Mouse (Mus musculus) MEL (cell line): ENCODE data around the gene Slc39a9.

Source experiments
- CHD2 ChIP-seq: IDR thresholded peaks from 2 replicates; pipeline ENCODE4 v1.6.1; 2011; ENCODE audit warnings: low read length, improper control_type of control experiment
- CTCF ChIP-seq, 3 experiments: IDR thresholded peaks in 2 of 3; conservative IDR thresholded peaks in 1 of 3; 2 replicates each; pipeline ENCODE4 v1.5.1; 2011 to 2012; ENCODE audit warnings: low read length in 3 of 3, low read depth in 2 of 3, mild to moderate bottlenecking in 2 of 3, improper control_type of control experiment in 1 of 3, inconsistent platforms in 1 of 3, mixed read lengths in 1 of 3, moderate library complexity in 1 of 3; ENCODE audit not compliant: control insufficient read depth in 1 of 3, insufficient read depth in 1 of 3, poor library complexity in 1 of 3, severe bottlenecking in 1 of 3
- EP300 ChIP-seq, 2 experiments: IDR thresholded peaks; 2 replicates each; pipeline ENCODE4 v1.6.1; 2011; ENCODE audit warnings: improper control_type of control experiment in 2 of 2, low read length in 2 of 2, low read depth in 1 of 2, mild to moderate bottlenecking in 1 of 2
- HCFC1 ChIP-seq: IDR thresholded peaks from 2 replicates; pipeline ENCODE4 v1.6.1; 2012; ENCODE audit warnings: low read depth, mild to moderate bottlenecking, inconsistent platforms, low read length, improper control_type of control experiment, moderate library complexity
- POLR2A ChIP-seq, 2 experiments: IDR thresholded peaks; 2 replicates each; pipeline ENCODE4 v1.6.1; 2011 to 2012; ENCODE audit warnings: low read length in 2 of 2, mild to moderate bottlenecking in 2 of 2, control low read depth in 1 of 2, improper control_type of control experiment in 1 of 2, low read depth in 1 of 2, moderate library complexity in 1 of 2; ENCODE audit not compliant: control insufficient read depth in 1 of 2, insufficient read depth in 1 of 2, poor library complexity in 1 of 2
- TAL1 ChIP-seq: IDR thresholded peaks from 2 replicates; pipeline ENCODE4 v1.6.1; 2012; ENCODE audit warnings: mild to moderate bottlenecking, inconsistent platforms, low read length, moderate library complexity, mixed read lengths

GRCm38 (mm10) chr12:80644506-80644868 is 804 bp downstream of the Slc39a9 start:
- TF ChIP-seq EP300 (IDR thresholded peaks at IDR 0.05; ENCODE audit: low read depth in 1 of 2, low read length in 2 of 2): no peak
- TF ChIP-seq TAL1: no peak
- TF ChIP-seq POLR2A (IDR thresholded peaks at IDR 0.05; ENCODE audit: control insufficient read depth in 1 of 2, insufficient read depth in 1 of 2, low read depth in 1 of 2, low read length in 2 of 2, poor library complexity in 1 of 2): peak in 1 of 2 experiments; percentile 6; a peak in 1 of 4 replicates
- TF ChIP-seq CHD2: no peak
- no peak for TF ChIP-seq CTCF (IDR thresholded peaks at IDR 0.05 in 2 of 3, conservative IDR thresholded peaks at IDR 0.05 in 1 of 3; ENCODE audit: control insufficient read depth in 1 of 3, insufficient read depth in 1 of 3, low read depth in 2 of 3, low read length in 3 of 3, poor library complexity in 1 of 3, severe bottlenecking in 1 of 3)
- TF ChIP-seq HCFC1: no peak
